Mouse (Mus musculus): ENCODE data around the gene Vmn1r178. TPM values are rescaled to one million over a fixed set of nuclear protein-coding genes. Genes with fewer than 3 reads are reported as not detected.

Gene Vmn1r178
- not detected for total RNA-seq (2023)

DNA sequence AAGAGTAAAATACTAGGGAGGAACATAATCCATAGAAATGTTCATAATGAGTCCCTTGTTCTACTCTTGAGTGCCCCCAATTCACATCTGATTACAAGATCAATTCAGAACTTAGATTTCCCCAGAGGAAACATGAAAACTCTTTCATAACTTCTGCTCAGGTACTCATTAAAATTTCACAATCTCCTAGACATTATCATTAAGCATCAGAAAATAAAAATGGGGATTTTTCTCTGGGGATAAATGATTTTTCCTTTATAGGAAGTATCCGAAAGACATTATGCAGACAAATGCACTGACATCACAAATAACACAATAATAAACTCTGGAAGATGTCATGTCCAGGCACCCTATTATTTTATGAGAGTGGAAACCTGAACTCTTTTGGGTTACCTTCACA, at the start of gene Vmn1r178:
Vmn1r178 (plus strand) TSS at position 301 of the 400 bp plus-strand sequence.

DNA sequence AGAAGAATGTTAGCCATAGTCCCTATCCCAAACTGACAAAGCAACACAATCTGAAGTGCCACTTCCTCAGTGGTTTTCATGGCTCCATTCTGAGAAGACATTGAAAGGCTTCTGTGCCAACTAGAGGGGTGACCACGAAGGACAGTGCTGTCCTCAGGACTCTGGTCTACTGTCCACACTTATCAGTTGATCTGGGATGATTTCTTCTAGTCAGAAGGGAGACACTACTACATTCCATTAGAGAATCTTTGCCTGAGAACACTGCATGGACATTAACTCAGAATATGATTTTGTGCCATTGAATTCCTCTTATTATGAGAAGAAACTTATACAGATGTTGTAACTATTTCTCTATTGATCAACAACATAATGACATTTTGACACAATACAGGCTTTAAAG, 25.5 kb upstream of the Vmn1r178 start, which contains the start of gene Vmn1r177:
Vmn1r177 (minus strand) TSS at position 101 of the 400 bp plus-strand sequence.

DNA sequence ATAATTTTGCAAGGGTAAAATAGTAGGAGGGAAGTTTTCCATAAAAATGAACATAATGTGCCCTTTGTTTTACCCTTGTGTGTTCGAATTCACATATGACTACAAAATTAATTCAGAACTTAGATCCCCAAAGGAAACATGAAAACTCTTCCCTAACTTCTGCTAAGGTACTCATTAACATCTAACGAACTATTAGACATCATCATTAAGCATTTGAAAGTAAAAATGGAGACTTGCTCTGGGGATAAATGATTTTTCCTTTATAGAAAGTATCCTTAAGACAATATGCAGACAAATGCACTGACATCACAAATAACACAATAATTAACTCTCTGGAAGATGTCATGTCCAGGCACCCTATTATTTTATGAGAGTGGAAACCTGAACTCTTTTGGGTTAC, 34.9 kb downstream of the Vmn1r178 start, which contains the start of gene Vmn1r179:
Vmn1r179 (plus strand) TSS at position 301 of the 400 bp plus-strand sequence.

Other genes starting within 250 kb of the Vmn1r178 start
- gene Vmn1r172, start 233.7 kb upstream of the Vmn1r178 start, total RNA-seq (2023): not detected
- gene Vmn1r173, start 191.3 kb upstream of the Vmn1r178 start, total RNA-seq (2023): not detected
- gene Vmn1r174, start 139.7 kb upstream of the Vmn1r178 start, total RNA-seq (2023): not detected
- gene Vmn1r175, start 81.4 kb upstream of the Vmn1r178 start, total RNA-seq (2023): not detected
- not detected for gene Vmn1r176, start 54.6 kb upstream of the Vmn1r178 start, total RNA-seq (2023)
- not detected for gene Vmn1r177, start 25.6 kb upstream of the Vmn1r178 start, total RNA-seq (2023)
- gene Vmn1r179, start 35.0 kb downstream of the Vmn1r178 start, total RNA-seq (2023): not detected
- not detected for gene Vmn1r180, start 58.6 kb downstream of the Vmn1r178 start, total RNA-seq (2023)
- not detected for gene Vmn1r181, start 82.6 kb downstream of the Vmn1r178 start, total RNA-seq (2023)
- gene V1rd19, start 109.7 kb downstream of the Vmn1r178 start, total RNA-seq (2023): not detected
- gene Vmn1r183, start 161.2 kb downstream of the Vmn1r178 start, total RNA-seq (2023): not detected
- 10 to 100 TPM; 18.8 to 20.5 TPM for gene Zfp180, start 189.9 kb downstream of the Vmn1r178 start, total RNA-seq (2023)
- 1 to 10 TPM; 1.9 to 2.2 TPM for gene Zfp112, start 220.3 kb downstream of the Vmn1r178 start, total RNA-seq (2023)
- gene Zfp235, start 242.2 kb downstream of the Vmn1r178 start, total RNA-seq (2023): 1 to 10 TPM; 4.7 to 5.1 TPM

All from monocyte, adult 59 days (primary cell).